Mouse (Mus musculus) stomach, embryonic 16.5 days (tissue): ENCODE results near the gene Taco1. TPM values are rescaled to one million over a fixed set of nuclear protein-coding genes. Genes with fewer than 3 reads are reported as not detected.

ENCODE experiments used
- ATAC-seq: fragments of 200-750 bp; cut with Nextera tagmentation; 2 replicates; pipeline ENCODE4 v1.8.0; 2017; ENCODE audit warnings: moderate number of reproducible peaks, moderate TSS enrichment; ENCODE audit not compliant: insufficient read depth, low FRiP score
- H3K27ac ChIP-seq: fragments of 300-500 bp; sonication (generic); 2 replicates; pipeline ENCODE4 v1.5.1; 2014; ENCODE audit warnings: low read length
- H3K27me3 ChIP-seq: fragments of 300-500 bp; sonication (generic); 2 replicates; pipeline ENCODE4 v1.6.1; 2014; ENCODE audit warnings: low read length, control low read depth, mixed read lengths; ENCODE audit not compliant: control insufficient read depth, insufficient read depth
- H3K36me3 ChIP-seq: fragments of 300-500 bp; sonication (generic); 2 replicates; pipeline ENCODE4 v1.6.1; 2014; ENCODE audit warnings: low read length; ENCODE audit not compliant: control insufficient read depth, insufficient read depth
- H3K4me1 ChIP-seq: fragments of 300-500 bp; sonication (generic); 2 replicates; pipeline ENCODE4 v1.6.1; 2014; ENCODE audit warnings: low read length, control low read depth, mixed read lengths; ENCODE audit not compliant: control insufficient read depth, insufficient read depth
- H3K4me2 ChIP-seq: fragments of 300-500 bp; sonication (generic); 2 replicates; pipeline ENCODE4 v1.6.1; 2014; ENCODE audit warnings: low read depth, low read length, mixed read lengths
- H3K4me3 ChIP-seq: fragments of 300-500 bp; sonication (generic); replicated peaks from 2 replicates; pipeline ENCODE4 v1.5.1; 2014; ENCODE audit warnings: mild to moderate bottlenecking, low read length
- H3K9ac ChIP-seq: fragments of 300-500 bp; sonication (generic); 2 replicates; pipeline ENCODE4 v1.6.1; 2014; ENCODE audit warnings: low read length
- H3K9me3 ChIP-seq: fragments of 300-500 bp; sonication (generic); replicated peaks from 2 replicates; pipeline ENCODE4 v1.6.1; 2016; ENCODE audit warnings: low read length, control low read depth; ENCODE audit not compliant: control insufficient read depth
- WGBS: fragments of 180-500 bp; shearing (Covaris S2); extraction: QIAGEN DNeasy Blood & Tissue Kit; methylation state at CpG from one replicate; pipeline ENCODE4 v1.1.7; 2014; 5-methylcytosine and 5-hydroxymethylcytosine counted together
- polyA plus RNA-seq: library from polyadenylated mRNA; unstranded; fragments of >200 nt; fragmentation: Nextera tagmentation; extraction: Ambion mirVana; gene quantifications from 2 replicates; pipeline ENCODE4 v1.2.1, GENCODE M21; 2015

Taco1 gene
- polyA plus RNA-seq, 1 experiment from 2014 or later = 10.5 TPM

GRCm38 (mm10) chr11:106034986-106035385, 30.9 kb upstream of the Taco1 start:
- no peak overlapping the region for H3K4me2 ChIP-seq
- WGBS = 83% methylated on average over 9 of the region's 9 CpGs
- H3K9me3 ChIP-seq = no peaks in the 10 kb centered on the region
- no peaks in the 10 kb centered on the region for H3K36me3 ChIP-seq
- no peak overlapping the region for H3K9ac ChIP-seq
- H3K4me3 ChIP-seq = no peak overlapping the region
- peaks cover 7% of the 10 kb centered on the region for H3K4me1 ChIP-seq
- H3K27ac ChIP-seq = no peak overlapping the region
- no peaks in the 10 kb centered on the region for H3K27me3 ChIP-seq
- ATAC-seq = no peak

- no peaks in the 10 kb centered on the region for H3K9me3 ChIP-seq
- WGBS = under 1% methylated on average over 66 of the region's 66 CpGs
- peak; percentile 99 for ATAC-seq
- peaks cover 7% of the 10 kb centered on the region for H3K4me1 ChIP-seq
- peak within 1 kb of the TSS; percentile 91 for H3K9ac ChIP-seq
- peak within 1 kb of the TSS; percentile 91 for H3K27ac ChIP-seq
- peak within 1 kb of the TSS; percentile 89 for H3K4me2 ChIP-seq
- no peaks in the 10 kb centered on the region for H3K27me3 ChIP-seq
- no peaks in the 10 kb centered on the region for H3K36me3 ChIP-seq
- H3K4me3 ChIP-seq = peak within 1 kb of the TSS; percentile 96
Observed at GRCm38 (mm10) chr11:106036548-106037417, 29.1 kb upstream of the Taco1 start, which contains the start of gene Dcaf7. Gene Dcaf7, plus strand, starts transcription at chr11:106036872.

GRCm38 (mm10) chr11:106037418-106037751, 28.5 kb upstream of the Taco1 start:
- WGBS = 0% methylated on average over 13 of the region's 13 CpGs
- ATAC-seq = no peak
- H3K27ac ChIP-seq = peak overlapping the region; percentile 91

GRCm38 (mm10) chr11:106044349-106044748, 21.5 kb upstream of the Taco1 start:
- Histone ChIP-seq H3K27me3 (no peaks in the 10 kb centered on the region), H3K9ac (no peak overlapping the region), H3K4me3 (no peak overlapping the region), H3K4me1 (no peaks in the 10 kb centered on the region), H3K4me2 (no peak overlapping the region), H3K27ac (no peak overlapping the region), H3K36me3 (peaks cover 16% of the 10 kb centered on the region), H3K9me3 (no peaks in the 10 kb centered on the region)
- no peak for ATAC-seq

More at GRCm38 (mm10) chr11:106037418-106037751, 28.5 kb upstream of the Taco1 start:
- Histone ChIP-seq H3K9ac (peak overlapping the region; percentile 91), H3K9me3 (no peaks in the 10 kb centered on the region), H3K27me3 (no peaks in the 10 kb centered on the region), H3K36me3 (no peaks in the 10 kb centered on the region), H3K4me1 (peaks cover 7% of the 10 kb centered on the region), H3K4me2 (peak overlapping the region; percentile 89), H3K4me3 (peak overlapping the region; percentile 96)

- no peaks in the 10 kb centered on the region for H3K9me3 ChIP-seq
- H3K27me3 ChIP-seq = no peaks in the 10 kb centered on the region
- H3K36me3 ChIP-seq = peaks cover 16% of the 10 kb centered on the region
- H3K4me3 ChIP-seq = no peak overlapping the region
- H3K4me2 ChIP-seq = no peak overlapping the region
- WGBS = 94% methylated on average over 1 of the region's 1 CpGs
- ATAC-seq = no peak
- no peak overlapping the region for H3K27ac ChIP-seq
- H3K9ac ChIP-seq = no peak overlapping the region
- H3K4me1 ChIP-seq = no peaks in the 10 kb centered on the region
Observed at GRCm38 (mm10) chr11:106045256-106045655, 20.6 kb upstream of the Taco1 start.

GRCm38 (mm10) chr11:106045780-106046179, 20.1 kb upstream of the Taco1 start:
- no peak for ATAC-seq
- no peak overlapping the region for H3K4me2 ChIP-seq
- 94% methylated on average over 3 of the region's 3 CpGs for WGBS

GRCm38 (mm10) chr11:106046584-106046983, 19.3 kb upstream of the Taco1 start:
- WGBS = 85% methylated on average over 9 of the region's 9 CpGs
- ATAC-seq = no peak
- H3K9ac ChIP-seq = no peak overlapping the region
- no peaks in the 10 kb centered on the region for H3K4me1 ChIP-seq
- H3K27ac ChIP-seq = no peak overlapping the region
- peaks cover 16% of the 10 kb centered on the region for H3K36me3 ChIP-seq
- H3K4me2 ChIP-seq = no peak overlapping the region
- no peaks in the 10 kb centered on the region for H3K9me3 ChIP-seq
- no peak overlapping the region for H3K4me3 ChIP-seq
- no peaks in the 10 kb centered on the region for H3K27me3 ChIP-seq

More at GRCm38 (mm10) chr11:106045780-106046179, 20.1 kb upstream of the Taco1 start:
- Histone ChIP-seq H3K27ac (no peak overlapping the region), H3K4me3 (no peak overlapping the region), H3K9ac (no peak overlapping the region), H3K27me3 (no peaks in the 10 kb centered on the region), H3K9me3 (no peaks in the 10 kb centered on the region), H3K4me1 (no peaks in the 10 kb centered on the region), H3K36me3 (peaks cover 16% of the 10 kb centered on the region)

- H3K9ac ChIP-seq = no peak overlapping the region
- no peaks in the 10 kb centered on the region for H3K4me1 ChIP-seq
- H3K27me3 ChIP-seq = no peaks in the 10 kb centered on the region
- H3K27ac ChIP-seq = no peak overlapping the region
- no peak overlapping the region for H3K4me3 ChIP-seq
- peaks cover 18% of the 10 kb centered on the region for H3K36me3 ChIP-seq
- WGBS = 72% methylated on average over 2 of the region's 2 CpGs
- no peaks in the 10 kb centered on the region for H3K9me3 ChIP-seq
- peak; percentile 62; the same call in 1 of the 2 replicates for ATAC-seq
- no peak overlapping the region for H3K4me2 ChIP-seq
Observed at GRCm38 (mm10) chr11:106053921-106054320, 11.9 kb upstream of the Taco1 start.

- H3K9me3 ChIP-seq = no peaks in the 10 kb centered on the region
- no peak overlapping the region for H3K4me3 ChIP-seq
- WGBS = 93% methylated on average over 8 of the region's 8 CpGs
- ATAC-seq = no peak
- no peak overlapping the region for H3K4me2 ChIP-seq
- no peaks in the 10 kb centered on the region for H3K27me3 ChIP-seq
- peaks cover 18% of the 10 kb centered on the region for H3K36me3 ChIP-seq
- no peak overlapping the region for H3K27ac ChIP-seq
- H3K9ac ChIP-seq = no peak overlapping the region
- H3K4me1 ChIP-seq = no peaks in the 10 kb centered on the region
Observed at GRCm38 (mm10) chr11:106054600-106054999, 11.3 kb upstream of the Taco1 start.
